Mouse (Mus musculus) embryo, embryonic 10 days (tissue): ENCODE measurements around the gene Slc35e4.
"Not testable (repeated sequence)": the region's sequence is repeated elsewhere in the genome, so short reads cannot be mapped to it uniquely, and the experiment has no call there.

Experiments
- DNase-seq: peaks from one replicate; pipeline ENCODE4 v3.0.0-alpha.2; 2015; ENCODE audit warnings: low spot score

The Slc35e4 gene

DNA sequence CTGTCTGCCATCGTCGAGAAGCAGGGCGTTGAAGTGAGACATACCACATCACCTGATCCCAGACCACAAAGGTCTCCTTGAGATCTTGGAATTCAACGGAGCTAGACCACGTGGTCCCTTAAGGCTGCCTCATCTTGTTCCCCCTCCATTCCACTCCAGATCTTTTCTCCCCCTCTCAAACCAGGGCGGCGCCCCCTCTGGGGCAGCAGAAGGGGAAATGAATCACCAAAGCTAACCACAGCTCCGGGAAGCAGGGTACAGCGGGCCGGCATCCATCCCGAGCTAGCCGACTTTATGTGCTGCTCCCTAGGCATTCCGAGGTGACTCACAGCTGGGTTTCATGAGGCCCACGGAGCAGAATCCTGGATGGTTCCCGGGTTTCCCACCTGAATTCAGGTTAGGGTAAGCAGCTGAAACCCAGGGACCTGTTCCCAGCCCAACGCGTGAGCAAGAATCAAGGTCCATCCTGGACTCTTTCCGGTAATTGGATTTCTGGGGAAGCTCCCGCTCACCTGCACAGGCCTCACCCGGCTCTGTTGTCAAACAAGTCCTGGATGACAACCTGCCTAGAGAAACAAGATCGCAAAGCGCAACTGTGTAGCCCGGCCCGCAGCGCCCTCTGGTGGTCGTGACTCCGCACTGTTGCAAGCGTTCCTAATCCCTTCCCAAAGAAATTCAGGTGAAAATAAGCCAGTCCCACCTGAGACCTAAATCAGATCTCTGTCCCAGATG, at the start of gene Slc35e4:
Slc35e4 (minus strand) TSS at position 556 of the 732 bp plus-strand sequence.
- peak; percentile 90 for DNase-seq

DNA sequence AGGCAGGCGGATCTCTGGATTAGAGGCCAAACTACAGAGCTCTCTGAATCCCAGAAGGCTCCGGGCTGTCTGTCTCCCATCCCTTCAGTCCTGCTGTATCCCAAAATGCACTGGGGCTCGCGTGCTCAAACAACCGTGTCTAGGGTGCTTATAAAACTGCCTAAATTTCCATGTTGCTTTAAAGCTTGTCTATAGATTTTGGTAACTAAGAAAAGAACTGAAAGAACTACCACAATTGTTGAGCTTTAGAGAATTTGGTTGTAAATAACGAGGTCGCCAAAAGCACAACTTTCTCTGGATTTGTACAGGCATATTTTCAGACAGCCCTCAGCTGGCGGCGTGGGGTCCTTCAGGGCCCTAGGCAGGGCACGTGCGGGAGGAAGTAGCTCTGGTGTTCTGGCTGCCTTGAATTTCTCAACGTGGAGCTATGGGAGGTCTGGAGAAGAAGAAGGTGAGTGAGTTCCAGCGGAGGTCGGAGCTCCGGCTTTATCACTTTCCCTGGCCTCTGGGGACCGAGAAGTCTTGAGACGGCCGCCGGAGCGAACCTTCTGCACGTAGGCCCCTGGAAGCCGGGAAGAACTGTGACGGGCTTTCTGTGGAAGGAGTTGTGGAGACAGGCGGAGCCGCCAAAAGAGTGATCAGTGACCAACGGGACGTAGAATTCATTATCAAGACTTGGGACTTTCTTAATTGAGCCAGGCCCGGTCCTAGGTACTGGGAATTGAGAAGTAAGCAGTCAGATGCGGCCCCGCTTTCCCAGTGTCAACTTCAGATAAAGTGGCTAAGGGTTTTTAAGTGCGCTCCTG, 49.3 kb upstream of the Slc35e4 start, which contains the start of gene Pes1:
Pes1 (plus strand) TSS at position 366 of the 806 bp plus-strand sequence.
- DNase-seq: peak; percentile 87

DNA sequence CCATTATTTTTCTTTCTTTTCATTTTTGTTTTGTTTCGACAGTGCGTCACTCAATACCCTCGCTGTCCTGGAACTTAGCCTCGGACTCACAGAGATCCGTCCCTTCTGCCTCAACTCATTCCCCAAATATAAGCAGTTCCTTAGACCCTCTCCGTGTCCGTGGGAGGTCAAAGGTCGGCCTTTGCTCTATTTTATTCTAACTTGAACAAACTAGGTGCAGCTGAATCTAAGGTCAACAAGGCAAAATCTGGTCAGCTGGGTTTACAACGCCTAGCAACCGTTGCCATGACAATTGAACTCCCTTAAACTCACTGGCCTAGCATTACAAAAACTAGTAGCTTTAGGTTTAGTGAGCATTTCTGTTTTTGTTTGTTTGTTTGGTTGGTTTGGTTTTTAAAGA, 48.7 kb upstream of the Slc35e4 start:
- DNase-seq: peak; percentile 30

GRCm38 (mm10) chr11:3961761-3962160, 47.3 kb upstream of the Slc35e4 start:
- DNase-seq: no peak

GRCm38 (mm10) chr11:3960901-3961300, 46.4 kb upstream of the Slc35e4 start:
- no peak for DNase-seq

- not testable (repeated sequence) for DNase-seq
These were observed 40.9 kb upstream of the Slc35e4 start for GRCm38 (mm10) chr11:3955371-3955770.

GRCm38 (mm10) chr11:3954876-3955275, 40.4 kb upstream of the Slc35e4 start:
- not testable (repeated sequence) for DNase-seq

GRCm38 (mm10) chr11:3946386-3946785, 31.9 kb upstream of the Slc35e4 start:
- no peak for DNase-seq

- DNase-seq: no peak
These were observed 26.9 kb upstream of the Slc35e4 start for GRCm38 (mm10) chr11:3941371-3941770.

- no peak for DNase-seq
These were observed 22.9 kb upstream of the Slc35e4 start for GRCm38 (mm10) chr11:3937321-3937874.

GRCm38 (mm10) chr11:3936318-3936717, 21.9 kb upstream of the Slc35e4 start:
- DNase-seq: no peak

- DNase-seq: no peak
These were observed 20.7 kb upstream of the Slc35e4 start for GRCm38 (mm10) chr11:3935135-3935534.

- DNase-seq: no peak
These were observed 19.4 kb upstream of the Slc35e4 start for GRCm38 (mm10) chr11:3933756-3934285.

GRCm38 (mm10) chr11:3931511-3932211, 17.2 kb upstream of the Slc35e4 start, which contains the start of gene Tcn2:
Tcn2 (minus strand) TSS chr11:3932159.
- DNase-seq: peak; percentile 93

DNA sequence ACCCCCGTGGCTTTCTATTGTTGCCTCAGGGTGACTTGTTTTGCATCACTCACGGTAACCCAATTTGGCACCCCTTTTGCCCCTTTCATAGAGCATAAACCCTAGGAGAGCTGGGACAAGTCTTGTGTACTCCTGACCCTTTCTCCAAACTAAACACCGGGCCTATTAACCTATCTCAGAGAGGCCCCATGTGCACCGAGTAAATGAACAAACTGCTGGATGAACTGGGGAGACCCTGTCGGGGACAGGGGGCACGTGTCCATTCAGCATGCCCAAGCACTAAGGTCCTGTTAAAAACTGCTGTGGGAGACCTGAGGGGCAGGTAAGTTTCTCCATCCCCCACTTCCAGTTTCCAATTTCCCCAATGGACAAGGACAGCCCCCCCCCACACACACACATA, 16.5 kb upstream of the Slc35e4 start:
- no peak for DNase-seq

GRCm38 (mm10) chr11:3930019-3930418, 15.6 kb upstream of the Slc35e4 start:
- no peak for DNase-seq

GRCm38 (mm10) chr11:3925916-3926315, 11.5 kb upstream of the Slc35e4 start:
- no peak for DNase-seq

- DNase-seq: no peak
These were observed 8.3 kb upstream of the Slc35e4 start for GRCm38 (mm10) chr11:3922731-3923130.

GRCm38 (mm10) chr11:3922115-3922514, 7.7 kb upstream of the Slc35e4 start:
- DNase-seq: no peak

- DNase-seq: peak; percentile 74
These were observed 6.9 kb upstream of the Slc35e4 start for GRCm38 (mm10) chr11:3921281-3921850.

GRCm38 (mm10) chr11:3920476-3920875, 6.0 kb upstream of the Slc35e4 start:
- DNase-seq: no peak
